Mouse (Mus musculus) right cerebral cortex, postnatal 14 days (tissue): Measurements from ENCODE around the gene Adamts17.
A peak's percentile ranks its signal among the peaks of the same experiment; 100 is the strongest.

Experiments used
- DNase-seq: peaks from one replicate; pipeline ENCODE4 v3.0.0; 2022

The Adamts17 gene

DNA sequence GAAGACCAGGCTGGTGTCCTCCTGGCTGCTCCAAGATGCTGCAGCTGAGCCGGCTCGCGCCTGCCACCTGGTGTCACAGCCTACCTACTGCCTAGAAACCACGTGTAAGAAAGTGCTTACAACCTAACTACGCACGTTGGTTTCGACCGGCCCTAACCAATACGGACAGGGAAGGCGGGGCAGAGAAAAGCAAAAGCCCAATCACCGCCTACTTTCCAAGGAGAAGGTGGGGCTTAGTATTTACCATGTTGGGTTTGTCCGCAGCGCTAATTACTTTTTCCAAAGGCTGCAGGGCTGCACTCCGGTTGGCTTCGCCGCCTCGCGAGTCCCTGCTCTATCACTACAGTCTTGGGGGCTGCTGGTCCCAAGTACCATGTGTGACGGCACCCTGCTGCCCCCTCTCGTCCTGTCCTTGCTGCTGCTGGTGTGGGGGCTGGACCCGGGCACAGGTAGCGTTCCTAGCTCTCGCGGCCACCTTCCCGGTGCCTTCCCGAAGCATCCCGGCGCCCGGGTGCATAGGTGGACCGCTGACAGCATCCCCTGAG is at the start of gene Adamts17:
Adamts17 (plus strand) TSS at position 273 of the 545 bp plus-strand sequence.
- peak; percentile 93 for DNase-seq

DNA sequence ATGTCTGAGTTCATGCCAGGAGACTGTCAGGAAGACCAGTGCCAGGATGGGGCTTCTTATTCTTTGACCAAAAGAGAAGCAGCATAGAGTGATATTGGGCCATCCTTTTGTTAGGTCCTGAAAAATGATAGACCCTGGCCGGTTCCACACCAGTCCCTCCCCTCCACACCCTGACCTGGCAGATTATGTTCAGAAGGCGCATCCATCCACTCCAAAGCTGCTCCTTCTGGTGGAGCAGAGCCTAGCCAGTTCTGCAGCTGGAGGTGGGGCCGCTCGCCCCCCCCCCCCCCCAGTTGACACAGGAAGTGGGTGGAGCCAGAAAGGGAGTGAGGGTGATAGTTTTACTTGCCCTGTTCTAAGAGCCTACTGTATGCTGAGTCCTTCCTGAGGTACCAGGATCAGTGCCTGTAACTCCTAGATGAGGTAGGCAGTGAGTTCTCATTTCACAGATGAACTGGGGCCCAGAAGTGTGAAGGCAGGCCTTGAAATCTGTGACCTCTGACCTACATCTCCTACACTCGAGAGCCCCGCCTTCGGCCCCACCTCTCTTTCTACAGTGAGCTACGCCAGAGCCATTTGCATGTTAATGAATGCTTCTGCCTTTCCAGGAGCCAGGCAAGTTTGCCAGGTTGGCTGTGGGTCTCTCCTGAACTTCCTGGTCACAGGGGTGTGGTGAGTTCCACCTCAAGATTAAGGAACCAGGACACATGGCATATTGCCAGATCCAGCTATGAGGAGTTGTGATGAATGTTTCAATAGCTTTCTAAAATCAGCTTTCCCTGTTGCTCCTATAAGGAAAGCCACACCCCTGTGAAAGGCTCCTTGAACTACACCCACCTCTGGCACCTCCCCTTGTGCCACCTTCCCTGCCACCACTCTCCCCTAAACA is 49.4 kb upstream of the Adamts17 start:
- DNase-seq, result no peak

DNA sequence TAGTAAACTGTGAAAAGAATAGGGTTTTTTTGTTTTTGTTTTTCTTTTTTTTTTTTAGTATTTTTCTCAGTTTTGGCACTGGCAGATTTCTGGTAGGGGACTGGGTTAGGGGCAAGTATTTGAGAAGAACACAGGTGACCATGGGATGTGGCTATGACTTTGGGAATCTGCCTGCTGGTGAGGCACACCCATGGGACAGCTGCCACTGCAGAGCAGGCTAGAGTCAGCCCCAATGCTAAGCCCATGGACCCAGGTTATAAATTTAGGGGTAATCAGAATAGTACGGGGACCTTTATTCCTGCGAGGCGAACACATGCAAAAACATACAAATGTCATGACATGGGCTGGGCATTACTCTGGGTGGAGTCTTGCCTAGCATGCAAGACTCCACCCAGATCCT is 48.5 kb upstream of the Adamts17 start:
- DNase-seq, result no peak

DNA sequence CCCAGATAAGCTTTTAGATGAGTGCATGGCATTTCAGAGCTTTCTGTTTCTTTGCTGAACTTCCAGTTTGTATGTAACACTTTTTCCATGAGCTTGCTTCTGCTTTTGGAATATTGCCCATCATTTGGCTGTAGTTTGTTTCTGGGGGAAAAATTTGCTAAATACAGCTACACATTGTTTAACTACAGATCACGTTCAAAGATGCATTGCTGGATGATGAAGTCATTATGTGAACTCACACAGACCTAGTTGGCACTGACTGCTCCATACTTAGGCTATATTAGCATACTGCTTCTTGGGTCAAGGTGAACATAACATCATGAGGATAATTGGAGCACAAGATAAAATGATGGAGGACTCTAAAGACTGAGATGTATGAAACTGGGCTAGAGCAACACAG is 42.6 kb upstream of the Adamts17 start:
- no peak for DNase-seq

DNA sequence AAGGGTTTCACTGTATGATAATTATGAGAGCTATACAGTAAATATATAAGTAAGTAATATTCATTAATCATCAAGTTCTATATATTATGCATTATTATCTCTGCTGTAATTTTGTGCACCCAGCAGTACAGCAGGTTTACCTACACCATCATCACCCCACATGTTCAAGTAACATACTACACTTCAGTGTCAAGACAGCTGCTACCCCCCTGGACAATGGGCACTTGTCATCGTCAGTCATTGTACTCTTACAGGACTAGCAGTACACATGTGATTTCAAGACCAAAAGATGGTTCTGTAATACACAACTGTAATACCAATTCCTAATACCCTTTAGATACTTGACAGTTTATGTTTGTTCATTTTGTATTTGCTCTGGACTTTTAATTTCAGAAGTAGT is 42.2 kb upstream of the Adamts17 start:
- DNase-seq, result no peak

DNA sequence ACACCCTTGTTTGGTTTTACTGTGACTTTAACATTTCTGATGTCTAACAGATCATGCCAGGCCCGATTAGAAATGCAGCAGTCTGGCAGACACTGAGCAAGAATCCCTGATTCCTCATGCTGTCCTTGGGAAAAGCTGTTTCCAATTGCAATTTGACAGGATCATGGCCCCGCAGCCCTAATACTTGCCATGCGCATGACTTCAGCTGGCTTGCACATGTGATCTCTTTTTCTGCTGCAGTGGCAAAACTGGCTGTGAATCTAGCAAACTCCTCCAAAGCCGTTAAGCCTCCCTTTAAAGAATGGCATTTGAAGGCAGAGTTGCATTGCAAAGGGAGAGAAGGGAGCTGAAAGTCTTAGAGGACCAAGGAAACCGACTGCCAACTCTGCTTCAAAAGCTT is 40.7 kb upstream of the Adamts17 start:
- DNase-seq, result no peak

DNA sequence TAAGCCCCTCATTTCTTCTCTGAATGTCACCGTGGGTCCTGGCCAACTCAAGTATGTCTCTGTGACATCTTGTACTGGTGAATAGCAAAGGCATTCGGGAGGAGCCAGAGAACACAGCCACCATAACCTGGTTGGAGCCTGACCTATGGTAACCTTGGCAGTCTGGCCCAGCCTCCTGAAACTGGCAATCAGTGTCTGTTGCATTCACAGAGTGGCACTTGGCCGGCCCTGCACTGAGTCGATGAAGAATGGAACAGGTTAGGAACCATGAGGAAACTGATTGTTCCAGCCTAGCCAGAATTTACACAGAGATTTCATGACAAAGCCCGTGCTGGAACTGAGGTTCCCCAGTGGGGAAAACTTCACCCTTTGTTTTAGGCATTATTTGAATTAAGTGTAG is 38.8 kb upstream of the Adamts17 start:
- DNase-seq, result no peak

DNA sequence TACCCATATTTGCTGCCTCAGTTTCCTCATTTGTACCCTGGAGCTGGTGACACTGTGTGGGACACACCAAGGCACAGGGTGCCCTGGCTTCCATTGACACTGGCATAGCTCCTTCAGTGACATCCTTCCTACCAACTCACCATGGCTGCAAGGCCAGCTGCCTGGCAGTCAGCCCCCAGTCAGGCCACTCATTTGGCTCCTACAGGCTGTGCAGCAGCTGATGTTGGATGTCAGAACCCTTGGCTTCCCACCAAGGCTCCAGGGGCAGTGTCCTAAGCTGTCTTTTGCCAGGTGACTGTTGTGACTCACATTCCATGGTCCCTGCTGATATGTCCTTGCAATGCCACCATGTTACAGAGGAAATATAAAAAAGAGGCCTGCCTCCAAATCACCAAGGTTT is 37.8 kb upstream of the Adamts17 start:
- DNase-seq, result no peak

DNA sequence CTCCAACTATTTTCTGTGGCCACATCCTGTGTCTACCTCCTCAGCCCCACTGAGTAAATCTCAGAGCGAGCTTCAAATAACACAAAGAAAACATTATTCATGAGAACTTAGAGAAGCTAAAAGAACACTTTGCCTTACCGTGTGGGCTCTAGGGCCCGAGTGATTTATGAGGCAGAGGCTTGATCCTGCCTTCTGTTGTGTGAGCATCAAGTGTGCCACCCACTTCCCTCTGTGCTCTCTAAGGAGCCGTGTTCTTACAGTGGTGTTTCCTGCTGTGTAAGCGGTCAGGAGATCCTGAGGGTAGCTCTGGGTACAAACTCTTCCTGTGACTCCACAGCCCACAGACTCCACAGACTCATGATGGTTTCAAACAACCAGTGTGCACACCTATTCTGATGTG is 35.7 kb upstream of the Adamts17 start:
- no peak for DNase-seq

DNA sequence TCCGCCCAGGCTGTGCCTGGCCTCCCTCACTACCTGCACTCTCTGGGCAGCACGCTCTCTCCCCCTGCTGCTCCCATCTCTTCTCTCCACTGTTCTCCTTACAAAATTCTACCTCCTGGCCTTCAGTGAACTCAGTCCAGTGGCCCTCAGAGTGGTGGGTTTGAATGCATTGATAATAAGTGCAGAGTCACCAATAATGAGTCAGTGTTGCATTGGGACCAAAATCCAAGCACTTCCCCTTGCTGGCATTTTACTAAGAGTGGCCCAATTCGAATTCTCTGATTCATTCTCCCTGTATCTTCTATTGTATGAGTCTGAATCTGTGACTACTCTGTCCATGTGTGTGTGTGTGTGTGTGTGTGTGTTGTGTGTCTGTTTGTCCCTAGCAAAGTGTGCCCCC is 32.7 kb upstream of the Adamts17 start:
- no peak for DNase-seq

DNA sequence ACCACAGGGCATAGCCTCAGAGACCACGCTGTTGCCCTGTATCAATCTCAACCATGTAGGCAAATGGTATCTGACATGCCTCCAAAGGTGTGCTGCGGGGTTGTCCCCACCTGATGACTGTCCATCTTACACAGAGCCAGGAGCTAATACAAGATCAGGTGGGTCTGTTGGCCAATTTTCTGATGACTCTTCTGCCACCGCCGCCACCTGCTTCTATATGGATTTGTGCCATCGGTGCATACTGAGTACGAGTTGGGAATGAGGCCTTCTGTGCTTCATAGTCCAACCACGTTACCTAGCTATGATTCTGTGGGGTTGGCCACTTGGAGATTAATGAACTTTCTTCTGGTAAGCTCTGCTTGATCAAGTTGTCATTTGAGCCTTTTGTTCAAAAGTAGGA is 29.1 kb upstream of the Adamts17 start:
- no peak for DNase-seq

DNA sequence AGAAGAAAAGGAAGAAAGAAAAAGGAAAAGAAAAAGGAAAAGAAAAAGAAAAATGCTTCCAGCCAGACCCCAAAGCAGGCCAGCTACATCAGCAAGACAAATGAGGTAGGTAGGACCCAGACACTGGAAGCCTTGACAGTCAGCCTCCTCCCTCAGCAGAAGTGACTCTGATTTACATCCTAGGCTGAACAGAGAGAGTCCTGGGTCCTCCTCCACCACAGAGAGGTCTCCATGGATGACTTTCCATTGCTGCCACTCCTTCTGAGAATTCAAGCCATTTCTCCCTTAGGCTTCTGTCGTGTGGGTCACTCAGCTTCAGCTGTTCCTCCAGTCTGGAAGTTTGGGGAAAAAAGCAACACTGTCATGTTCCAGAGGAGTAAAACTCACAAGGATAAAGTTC is 28.2 kb upstream of the Adamts17 start:
- DNase-seq, result no peak

DNA sequence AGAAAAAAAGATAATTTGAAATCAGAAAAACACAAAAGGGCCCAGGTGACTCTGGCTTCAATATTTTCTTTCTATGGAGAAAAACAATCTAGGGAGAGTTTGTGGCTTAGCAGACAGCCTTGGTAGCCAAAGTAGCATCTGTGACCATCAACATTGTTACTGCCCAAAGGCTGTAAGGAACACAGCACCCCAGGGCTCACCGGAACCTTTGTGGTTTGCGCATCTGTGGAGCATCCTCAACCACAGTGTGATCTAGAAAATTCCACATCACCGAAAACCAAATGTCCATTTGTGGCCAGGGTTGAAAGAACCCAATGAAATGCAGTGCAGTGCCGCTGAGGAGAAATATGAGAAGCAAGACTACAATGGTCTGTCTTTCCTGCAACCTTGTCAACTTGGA is 27.2 kb upstream of the Adamts17 start:
- no peak for DNase-seq

DNA sequence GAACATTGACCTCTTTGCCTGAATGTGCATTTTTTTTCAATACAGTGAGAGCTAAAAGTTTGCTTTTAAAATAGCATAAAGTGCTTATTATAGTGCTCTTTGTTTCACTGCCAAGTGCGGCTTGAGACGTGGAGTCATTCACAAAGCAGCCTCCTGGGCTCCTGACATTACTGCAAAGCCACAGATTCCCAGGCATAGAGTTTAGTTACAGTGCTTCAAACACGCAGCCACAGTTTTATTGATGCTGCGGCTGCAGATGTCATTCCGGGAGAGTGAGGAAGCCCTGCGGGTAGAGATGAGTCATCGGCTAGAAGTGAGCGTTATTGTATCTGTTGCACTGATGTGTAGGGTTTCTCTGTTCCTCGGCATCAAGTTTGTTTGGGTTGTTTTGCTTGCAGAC is 26.8 kb upstream of the Adamts17 start:
- no peak for DNase-seq

DNA sequence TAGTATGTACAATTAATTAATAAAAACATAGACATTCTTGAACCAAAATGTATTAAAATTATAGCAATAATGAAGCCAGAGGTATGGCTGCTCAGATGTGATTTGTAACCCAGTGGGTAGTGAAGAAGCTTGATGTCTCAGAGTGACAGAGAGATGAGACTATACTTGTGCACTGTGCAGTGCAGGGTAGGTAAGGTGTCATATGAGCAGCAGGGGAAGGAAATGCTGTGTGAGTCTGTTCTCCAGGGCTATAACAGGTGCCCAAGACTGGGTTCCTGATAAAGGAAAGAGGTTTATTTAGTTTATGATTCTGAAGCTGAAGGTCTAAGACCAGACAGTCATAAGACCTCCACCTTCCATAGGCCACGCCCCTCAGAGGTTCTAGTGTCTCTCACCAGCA is 26.4 kb upstream of the Adamts17 start:
- DNase-seq, result no peak

DNA sequence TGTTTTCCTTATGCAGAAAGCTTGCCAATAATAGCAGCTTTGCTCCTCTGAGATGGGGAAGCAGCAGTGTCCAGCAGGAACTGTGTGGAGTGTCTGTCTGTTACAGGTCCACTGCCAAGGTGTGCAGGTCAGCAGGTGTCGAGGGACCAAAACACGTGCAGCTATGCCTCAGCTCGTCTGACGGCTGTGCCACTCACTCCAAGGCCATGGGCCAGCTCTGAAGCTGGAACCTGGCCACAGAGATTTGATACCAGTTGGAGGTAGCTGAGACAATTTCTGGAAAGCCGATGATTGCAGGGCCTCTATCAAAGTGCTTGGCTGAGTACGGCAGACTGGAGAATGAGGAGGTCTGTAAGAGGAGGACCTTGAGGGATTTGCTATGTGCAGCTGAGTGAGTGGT is 24.0 kb upstream of the Adamts17 start:
- DNase-seq, result no peak

DNA sequence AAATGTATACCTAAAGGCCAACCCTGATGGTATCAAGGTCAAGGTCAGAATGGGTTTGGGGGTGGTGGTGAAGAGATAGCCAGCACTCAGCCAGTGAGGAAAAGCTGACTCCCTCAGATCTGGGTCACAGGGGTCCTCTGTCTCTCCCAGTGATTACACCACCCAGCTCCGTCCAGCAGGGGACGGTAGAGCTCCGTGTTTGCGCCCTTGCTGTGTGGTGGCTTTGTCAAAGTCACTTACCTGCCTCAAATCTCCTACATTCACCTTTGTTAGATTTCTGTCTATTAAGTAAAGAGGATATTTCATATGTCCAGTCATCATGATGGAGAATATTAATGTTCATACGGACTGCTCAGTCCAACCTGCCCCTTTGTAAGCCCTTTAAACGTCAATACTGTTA is 19.5 kb upstream of the Adamts17 start:
- peak; percentile 29 for DNase-seq

DNA sequence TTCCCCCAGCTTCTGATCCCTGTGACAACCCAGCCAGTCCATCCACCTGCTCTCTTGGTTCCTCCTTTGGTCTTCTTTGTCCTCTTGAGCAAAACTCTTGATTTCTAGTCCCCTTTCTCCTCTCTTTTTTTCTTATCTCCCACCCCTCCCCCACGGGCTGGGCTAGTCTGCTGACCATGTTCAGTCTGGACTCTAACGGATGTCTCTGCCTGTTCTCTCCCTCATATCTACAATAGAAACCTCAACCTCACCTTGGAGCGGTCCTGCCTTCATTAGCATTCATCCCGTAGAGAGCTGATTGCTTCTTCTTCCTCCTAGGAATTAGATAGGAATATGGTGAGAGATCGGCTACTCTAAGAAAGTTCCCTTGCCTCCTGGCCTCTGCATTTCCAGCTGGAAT is 8.7 kb upstream of the Adamts17 start:
- no peak for DNase-seq

DNA sequence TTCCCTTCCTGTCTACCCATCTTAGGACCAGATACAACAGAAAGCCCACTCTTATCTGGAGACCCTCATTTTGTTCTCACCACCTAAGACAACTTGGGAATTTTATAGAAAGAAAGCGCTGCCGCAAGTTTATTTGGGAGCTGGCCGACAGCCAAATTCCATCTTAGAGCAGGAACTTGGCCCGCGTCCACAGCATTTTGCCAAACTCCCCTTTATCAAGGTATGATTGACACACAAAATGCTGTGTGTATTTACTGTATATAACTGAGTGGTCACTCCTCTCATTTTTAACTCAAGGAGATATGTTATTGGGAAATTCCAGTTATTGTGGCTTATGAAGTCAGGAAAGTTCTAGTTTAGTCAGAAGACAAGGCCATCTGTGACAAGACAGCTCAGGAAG is 8.2 kb upstream of the Adamts17 start:
- DNase-seq, result peak; percentile 53

DNA sequence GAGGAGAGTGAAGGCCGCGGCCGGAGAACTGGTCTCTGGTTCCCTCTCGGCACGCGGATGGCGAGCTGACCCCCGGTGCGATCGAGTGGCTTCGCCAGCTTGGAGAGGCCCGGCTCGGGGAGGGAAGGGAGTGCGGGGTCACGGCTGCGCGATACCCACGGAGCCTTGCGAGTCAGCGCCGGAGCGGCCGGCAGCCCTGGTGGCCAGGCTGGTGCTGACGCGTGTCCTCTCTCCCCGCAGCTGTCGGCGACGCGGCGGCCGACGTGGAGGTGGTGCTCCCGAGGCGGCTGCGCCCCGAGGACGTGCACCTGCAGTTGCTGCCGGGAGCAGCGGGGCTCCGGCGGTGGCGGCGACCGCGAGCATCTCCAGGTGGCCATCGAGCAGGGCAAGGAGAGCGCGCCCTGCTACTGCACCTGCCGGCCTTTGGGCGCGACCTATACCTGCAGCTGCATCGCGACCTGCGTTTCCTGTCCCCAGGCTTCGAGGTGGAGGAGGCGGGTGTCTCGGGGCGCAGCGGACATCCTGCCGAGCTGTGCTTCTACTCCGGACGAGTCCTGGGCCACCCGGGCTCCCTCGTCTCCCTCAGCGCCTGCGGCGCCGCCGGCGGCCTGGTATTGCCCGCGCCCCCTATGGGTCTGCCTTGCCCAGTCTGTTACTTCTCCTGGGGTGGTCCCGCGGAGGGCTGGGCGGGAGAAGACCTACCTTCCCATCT is 629 bp downstream of the Adamts17 start:
- peak; percentile 59 for DNase-seq

DNA sequence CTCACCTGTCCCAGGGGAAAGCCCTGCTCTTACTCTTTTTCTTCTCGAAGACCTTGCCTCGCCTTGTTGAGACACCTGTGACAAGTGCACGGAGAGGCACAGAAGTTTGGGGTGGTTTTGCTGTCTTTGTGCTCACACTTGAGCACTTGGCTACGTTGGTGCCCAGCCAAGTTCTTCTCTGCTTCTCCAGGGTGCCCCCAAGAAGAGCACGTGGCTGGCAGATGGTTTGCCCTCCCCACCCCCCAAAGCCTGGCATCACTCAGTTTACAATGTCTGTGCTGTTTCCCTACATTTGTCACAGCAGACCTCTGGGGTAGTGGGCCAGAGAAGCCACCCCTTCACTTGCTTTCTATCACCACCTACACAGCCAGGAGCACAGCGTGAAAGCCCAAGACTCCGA is 1.6 kb downstream of the Adamts17 start:
- DNase-seq, result peak; percentile 33

DNA sequence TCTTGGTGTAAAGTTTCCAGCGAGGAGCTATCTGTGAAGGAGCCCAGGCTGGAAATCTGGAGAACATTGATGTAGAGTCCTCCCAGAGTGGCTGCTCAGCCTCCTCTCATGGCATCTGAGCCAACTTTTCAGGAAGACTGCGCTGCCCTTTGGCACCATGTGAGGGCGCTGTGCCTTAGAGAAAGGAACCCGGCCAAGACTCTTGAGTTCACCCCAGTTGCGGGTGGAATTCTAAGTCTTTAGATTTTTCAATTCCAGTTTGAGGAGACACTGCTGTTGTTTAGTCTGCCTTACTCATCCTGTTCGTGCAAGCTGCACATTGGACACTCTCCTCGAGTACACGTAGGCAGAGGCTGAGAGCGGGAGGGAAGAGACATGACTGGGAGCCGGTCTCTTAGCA is 2.5 kb downstream of the Adamts17 start:
- peak; percentile 78 for DNase-seq

DNA sequence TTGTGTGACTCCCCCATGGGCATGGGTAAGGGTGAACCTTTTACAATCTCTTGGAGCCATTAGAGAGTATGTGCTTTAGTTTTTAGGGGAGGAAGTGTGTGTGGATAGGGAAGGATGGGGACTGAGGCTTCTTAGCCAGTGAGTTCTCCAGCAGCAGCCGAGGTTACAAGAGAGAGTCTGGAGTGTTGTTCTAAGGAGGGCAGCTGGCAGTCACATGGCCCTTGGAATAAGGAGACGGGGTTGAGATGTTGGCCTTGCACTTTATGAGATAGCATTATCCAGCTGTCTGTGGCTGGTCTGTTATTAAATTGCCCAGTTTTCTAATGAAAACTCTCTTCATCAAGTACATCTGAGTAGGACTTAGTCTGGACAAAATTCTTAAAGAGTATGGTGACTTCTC is 4.3 kb downstream of the Adamts17 start:
- no peak for DNase-seq

DNA sequence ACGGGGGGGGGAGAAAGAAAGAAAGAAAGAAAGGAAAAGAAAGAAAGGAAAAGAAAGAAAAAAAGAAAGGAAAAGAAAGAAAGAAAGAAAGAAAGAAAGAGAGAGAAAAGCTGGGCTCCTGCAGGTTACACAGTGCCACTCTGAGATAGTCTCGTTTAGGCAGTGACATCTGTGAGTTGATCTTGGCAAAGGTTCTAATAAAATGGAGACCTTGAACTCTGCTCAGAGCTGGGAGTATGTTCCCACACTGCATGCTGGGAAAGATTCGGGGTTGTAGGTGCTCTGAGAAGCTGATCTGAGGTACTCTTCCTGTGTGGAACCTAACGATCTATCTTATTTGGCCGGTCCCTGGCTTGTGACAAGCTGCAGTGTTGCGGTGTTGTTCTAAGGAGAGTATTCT is 7.0 kb downstream of the Adamts17 start:
- no peak for DNase-seq
